Mouse (Mus musculus): Measurements from ENCODE around the gene Nipal3.

DNA sequence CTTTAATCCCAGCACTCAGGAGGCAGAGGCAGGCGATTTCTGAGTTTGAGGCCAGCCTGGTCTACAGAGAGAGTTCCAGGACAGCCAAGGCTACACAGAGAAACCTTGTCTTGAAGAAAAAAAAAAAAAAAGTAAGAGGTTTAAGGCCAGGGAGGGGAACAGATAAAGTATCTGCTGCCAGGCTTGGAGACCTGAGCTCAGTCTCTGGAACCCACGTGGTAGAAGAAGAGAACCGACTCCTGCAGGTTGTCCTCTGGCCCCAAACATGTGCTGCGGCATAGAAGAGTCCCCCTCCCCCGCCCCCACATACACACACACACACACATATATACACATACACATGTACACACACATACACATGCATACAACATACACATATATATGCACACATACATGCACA, 52.4 kb downstream of the Nipal3 start:
- no peak for TF ChIP-seq CTCF (IDR thresholded peaks at IDR 0.05; ENCODE audit: extremely low read depth, insufficient read depth, insufficient read length, insufficient replicate concordance)
- no peak for TF ChIP-seq POLR2A (IDR thresholded peaks at IDR 0.05; ENCODE audit: low read depth, low read length)

Measured in spleen, adult 2 months (tissue).